Mouse (Mus musculus): Measurements from ENCODE around the gene Ypel4.

GRCm38 (mm10) chr2:84750115-84750514, 16.3 kb downstream of the Ypel4 start:
- no peak for TF ChIP-seq CTCF (IDR thresholded peaks at IDR 0.05; ENCODE audit: extremely low read depth, insufficient read depth, insufficient read length, insufficient replicate concordance)
- no peak for TF ChIP-seq POLR2A (IDR thresholded peaks at IDR 0.05; ENCODE audit: low read depth, low read length)

Measured in spleen, adult 2 months (tissue).